Mouse (Mus musculus) brain, adult 10 weeks (tissue): ENCODE measurements around the gene Rbbp5. TPM values are rescaled to one million over a fixed set of nuclear protein-coding genes. Genes with fewer than 3 reads are reported as not detected.

Source experiments
- polyA plus RNA-seq: library from polyadenylated mRNA; stranded (reverse); fragments of 350-450 nt; fragmentation: Illumina TruSeq; extraction: RNeasy Lipid Tissue Mini Kit (QIAGEN cat#74804); gene quantifications from one replicate; pipeline ENCODE4 v1.2.3, GENCODE M21; 2015; ENCODE audit warnings: low read depth, low replicate concordance

The Rbbp5 gene
- polyA plus RNA-seq: 47.3 TPM

DNA sequence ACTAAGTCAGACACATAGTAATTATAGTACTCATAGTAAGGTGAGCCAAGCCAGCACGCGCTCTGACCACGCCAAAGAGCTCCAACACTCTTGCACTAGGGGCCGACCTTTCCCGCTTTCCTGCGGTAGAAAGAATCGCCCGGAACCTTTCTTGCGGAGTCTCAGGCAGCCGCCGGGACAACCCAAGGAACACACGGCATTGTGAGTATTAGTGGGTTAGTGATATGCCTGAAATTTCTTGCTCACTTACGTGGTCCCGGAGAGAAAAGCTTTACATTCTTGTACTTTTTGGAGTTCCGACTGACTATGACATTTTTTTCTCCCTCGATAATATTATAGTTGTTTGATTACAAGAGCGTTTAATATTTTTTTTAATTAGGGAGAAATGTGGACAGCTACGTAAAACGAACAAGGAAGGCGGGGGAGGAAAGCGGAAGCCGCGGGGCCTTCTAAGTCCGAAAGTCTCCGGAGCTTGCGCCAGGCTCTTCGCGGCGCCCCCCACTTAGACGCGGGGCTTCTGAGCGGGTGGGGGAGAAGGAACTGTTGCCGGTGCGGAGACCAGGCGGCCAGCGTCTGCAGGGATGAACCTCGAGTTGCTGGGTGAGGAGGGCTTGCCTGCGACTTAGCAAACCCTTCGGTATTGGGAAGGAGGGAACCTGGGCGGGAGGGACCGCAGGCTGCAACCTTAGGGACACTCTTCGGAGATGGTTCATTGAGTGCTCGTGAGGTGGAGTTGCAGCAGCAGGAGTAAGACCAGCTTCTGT, at the start of gene Rbbp5:
Gene Rbbp5 (plus strand): TSS at position 438 of the 764 bp plus-strand sequence.

DNA sequence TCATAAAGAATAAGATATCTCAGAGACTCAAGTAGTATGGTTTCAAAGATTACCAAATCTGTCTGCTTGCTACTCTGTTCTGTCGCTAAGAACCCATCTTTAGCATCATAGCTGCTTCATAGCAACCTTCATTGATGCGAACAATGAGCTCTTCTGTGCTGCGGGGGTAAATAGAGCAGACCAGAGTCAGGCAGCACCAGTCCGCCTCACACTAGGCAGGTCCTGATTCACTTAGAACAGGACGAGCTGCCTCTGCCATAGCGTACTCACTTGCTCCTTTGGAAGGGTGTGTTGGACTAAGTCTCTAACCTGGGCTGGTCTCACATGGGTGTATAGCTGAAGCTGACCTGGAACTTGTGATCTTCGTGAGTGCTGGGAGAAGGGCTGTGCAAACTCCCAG, 28.9 kb downstream of the Rbbp5 start, which contains the start of gene Tmem81:
Gene Tmem81 (plus strand): TSS at position 173 of the 400 bp plus-strand sequence.

DNA sequence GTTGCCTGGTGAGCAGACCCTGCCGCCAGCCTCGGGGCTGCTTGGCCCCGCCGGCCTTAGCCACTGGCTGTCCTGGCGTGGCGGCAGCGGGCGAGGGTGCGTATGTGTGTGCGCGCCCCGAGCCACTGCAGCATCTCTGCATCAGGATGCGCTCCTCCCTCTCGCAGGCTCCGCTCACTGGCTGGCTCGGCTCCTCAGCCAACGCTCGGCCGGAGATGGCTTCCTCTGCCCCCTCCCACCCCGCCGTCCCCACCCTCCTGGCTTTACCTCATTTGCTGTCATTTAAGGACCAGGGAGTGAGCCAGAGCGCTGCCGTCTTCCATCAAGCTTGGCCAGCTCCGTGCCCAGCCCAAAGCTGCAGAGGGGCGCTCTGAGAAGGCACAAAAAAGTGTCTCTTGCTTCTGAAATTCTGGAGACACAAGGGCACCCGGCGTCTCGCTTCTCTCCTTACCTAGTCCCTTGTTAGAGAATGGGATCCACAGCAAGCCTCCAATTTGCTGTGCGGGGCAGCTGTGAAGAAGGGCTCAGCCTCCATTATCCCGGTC, 65.7 kb downstream of the Rbbp5 start, which contains the start of gene Cntn2:
Gene Cntn2 (minus strand): TSS at position 495 of the 545 bp plus-strand sequence.

Other genes starting within 250 kb of the Rbbp5 start
- gene Gm10188, start 247.6 kb upstream of the Rbbp5 start, polyA plus RNA-seq: not detected
- gene Klhdc8a, start 178.7 kb upstream of the Rbbp5 start, polyA plus RNA-seq: 11.4 TPM
- 0.86 TPM for gene Nuak2, start 161.2 kb upstream of the Rbbp5 start, polyA plus RNA-seq
- gene Tmcc2, start 86.1 kb upstream of the Rbbp5 start, polyA plus RNA-seq: 115 TPM
- gene Dstyk, start 59.8 kb upstream of the Rbbp5 start, polyA plus RNA-seq: 25.7 TPM
- 6.4 TPM for gene Tmem81, start 28.9 kb downstream of the Rbbp5 start, polyA plus RNA-seq
- gene Cntn2, start 65.9 kb downstream of the Rbbp5 start, polyA plus RNA-seq: 61.4 TPM